Mouse (Mus musculus): Measurements from ENCODE around the gene Fam24b.

DNA sequence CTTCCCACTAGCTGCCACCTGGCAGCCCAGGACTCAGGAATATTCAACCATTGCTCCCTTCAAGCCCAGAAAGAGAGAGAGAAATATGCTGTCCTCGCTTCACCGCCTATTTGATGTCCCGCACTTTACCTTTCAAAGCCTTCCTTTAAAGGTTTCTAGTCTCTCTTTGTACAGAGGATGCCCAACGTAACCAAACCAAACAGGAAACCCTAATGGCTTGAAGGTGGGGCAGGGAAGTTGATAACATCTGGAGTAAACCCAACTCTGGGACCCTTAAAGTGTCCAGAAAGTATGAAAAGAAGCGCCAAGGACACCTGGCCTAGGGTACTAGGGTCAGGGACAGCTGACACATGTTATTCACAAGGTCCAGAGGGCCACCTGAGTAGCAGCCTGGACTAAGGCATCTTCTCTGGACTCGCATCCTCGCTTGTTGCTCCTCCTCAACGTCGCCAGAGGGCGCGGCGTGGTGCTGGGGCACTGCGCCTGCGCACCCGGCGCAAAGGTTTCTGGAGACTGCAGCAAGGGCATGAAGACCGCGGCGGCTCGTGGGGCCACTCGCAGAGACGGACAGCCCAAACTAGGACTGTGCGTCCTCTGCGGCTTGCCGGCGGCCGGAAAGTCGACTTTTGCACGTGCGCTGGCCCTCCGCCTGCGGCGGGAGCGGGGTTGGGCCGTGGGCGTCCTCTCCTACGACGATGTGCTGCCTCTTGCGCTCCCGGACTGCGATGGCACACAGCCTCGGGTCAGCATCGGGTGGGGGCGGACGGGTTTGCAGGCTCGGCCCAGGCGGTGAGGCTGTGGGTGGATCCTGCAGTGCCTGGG is 41.5 kb upstream of the Fam24b start, which contains the start of gene Pstk:
- TF ChIP-seq REST (IDR thresholded peaks at IDR 0.05; ENCODE audit: insufficient read depth, insufficient read length) (no peak), POLR2A (IDR thresholded peaks at IDR 0.05; ENCODE audit: insufficient read length, low read depth) (peak; percentile 99), E2F4 (IDR thresholded peaks at IDR 0.05; ENCODE audit: insufficient read depth) (no peak), TCF12 (IDR thresholded peaks at IDR 0.05; ENCODE audit: insufficient read depth, poor library complexity, severe bottlenecking) (no peak), POLR2AphosphoS2 (IDR thresholded peaks at IDR 0.05; ENCODE audit: insufficient read length, low read depth) (peak; percentile 96), USF1 (IDR thresholded peaks at IDR 0.05; ENCODE audit: low read depth) (no peak), MAX (IDR thresholded peaks at IDR 0.05; ENCODE audit: low read depth) (no peak)

Measured in myocyte (in vitro differentiated cells).